Mouse (Mus musculus) intestine, embryonic 14.5 days (tissue): Measurements from ENCODE around the gene Fgf22. TPM values are rescaled to one million over a fixed set of nuclear protein-coding genes. Genes with fewer than 3 reads are reported as not detected.
A peak's percentile ranks its signal among the peaks of the same experiment; 100 is the strongest.

ENCODE experiments used
- ATAC-seq: fragments of 200-750 bp; cut with Nextera tagmentation; replicated peaks from 2 replicates; pipeline ENCODE4 v1.8.0; 2017; ENCODE audit warnings: low read depth, moderate number of reproducible peaks, moderate TSS enrichment, moderate library complexity; ENCODE audit not compliant: low FRiP score, low TSS enrichment
- DNase-seq: peaks from one replicate; pipeline ENCODE4 v3.0.0-alpha.2; 2018; ENCODE audit warnings: low spot score
- H3K27ac ChIP-seq: fragments of 300-500 bp; sonication (generic); 2 replicates; pipeline ENCODE4 v1.5.1; 2014; ENCODE audit warnings: low read depth, mild to moderate bottlenecking, control low read depth
- H3K27me3 ChIP-seq: fragments of 300-500 bp; sonication (generic); replicated peaks from 2 replicates; pipeline ENCODE4 v1.6.1; 2014; ENCODE audit warnings: low read length, control low read depth; ENCODE audit not compliant: control insufficient read depth, insufficient read depth
- H3K36me3 ChIP-seq: fragments of 300-500 bp; sonication (generic); 2 replicates; pipeline ENCODE4 v1.6.1; 2014; ENCODE audit warnings: low read length, control low read depth; ENCODE audit not compliant: control insufficient read depth, insufficient read depth
- H3K4me1 ChIP-seq: fragments of 300-500 bp; sonication (generic); replicated peaks from 2 replicates; pipeline ENCODE4 v1.6.1; 2014; ENCODE audit warnings: low read length, control low read depth, mixed read lengths; ENCODE audit not compliant: control insufficient read depth, insufficient read depth
- H3K4me2 ChIP-seq: fragments of 300-500 bp; sonication (generic); 2 replicates; pipeline ENCODE4 v1.6.1; 2014; ENCODE audit warnings: low read length
- H3K4me3 ChIP-seq: fragments of 300-500 bp; sonication (generic); 2 replicates; pipeline ENCODE4 v1.5.1; 2014; ENCODE audit warnings: low read depth, low read length, control low read depth, mixed read lengths
- H3K9ac ChIP-seq: fragments of 300-500 bp; sonication (generic); 2 replicates; pipeline ENCODE4 v1.6.1; 2014; ENCODE audit warnings: mild to moderate bottlenecking, low read length
- H3K9me3 ChIP-seq: fragments of 300-500 bp; sonication (generic); 2 replicates; pipeline ENCODE4 v1.6.1; 2016; ENCODE audit warnings: low read length, control low read depth; ENCODE audit not compliant: control insufficient read depth
- WGBS: fragments of 180-500 bp; shearing (Covaris S2); extraction: QIAGEN DNeasy Blood & Tissue Kit; methylation state at CpG from one replicate; pipeline ENCODE4 v1.1.7; 2014; 5-methylcytosine and 5-hydroxymethylcytosine counted together
- polyA plus RNA-seq: library from polyadenylated mRNA; unstranded; fragments of >200 nt; fragmentation: Nextera tagmentation; extraction: Ambion mirVana; gene quantifications from 2 replicates; pipeline ENCODE4 v1.2.1, GENCODE M21; 2014

Fgf22 gene
- polyA plus RNA-seq, 1 experiment from 2014 or later, result 0.26 TPM

GRCm38 (mm10) chr10:79766508-79767325 is 11.8 kb downstream of the Fgf22 start, which contains the start of gene Rnf126:
Rnf126 (minus strand) TSS chr10:79766952.
- H3K27me3 ChIP-seq, result no peaks in the 10 kb centered on the region
- WGBS, result under 1% methylated on average over 89 of the region's 101 CpGs
- peaks cover 9% of the 10 kb centered on the region for H3K36me3 ChIP-seq
- peak within 1 kb of the TSS; percentile 68 for H3K4me3 ChIP-seq
- H3K4me2 ChIP-seq, result peak within 1 kb of the TSS; percentile 93
- peaks cover 23% of the 10 kb centered on the region for H3K4me1 ChIP-seq
- DNase-seq, result peak; percentile 100
- no peaks in the 10 kb centered on the region for H3K9me3 ChIP-seq
- H3K27ac ChIP-seq, result peak within 1 kb of the TSS; percentile 87
- H3K9ac ChIP-seq, result peak within 1 kb of the TSS; percentile 87
- ATAC-seq, result peak; percentile 93

DNA sequence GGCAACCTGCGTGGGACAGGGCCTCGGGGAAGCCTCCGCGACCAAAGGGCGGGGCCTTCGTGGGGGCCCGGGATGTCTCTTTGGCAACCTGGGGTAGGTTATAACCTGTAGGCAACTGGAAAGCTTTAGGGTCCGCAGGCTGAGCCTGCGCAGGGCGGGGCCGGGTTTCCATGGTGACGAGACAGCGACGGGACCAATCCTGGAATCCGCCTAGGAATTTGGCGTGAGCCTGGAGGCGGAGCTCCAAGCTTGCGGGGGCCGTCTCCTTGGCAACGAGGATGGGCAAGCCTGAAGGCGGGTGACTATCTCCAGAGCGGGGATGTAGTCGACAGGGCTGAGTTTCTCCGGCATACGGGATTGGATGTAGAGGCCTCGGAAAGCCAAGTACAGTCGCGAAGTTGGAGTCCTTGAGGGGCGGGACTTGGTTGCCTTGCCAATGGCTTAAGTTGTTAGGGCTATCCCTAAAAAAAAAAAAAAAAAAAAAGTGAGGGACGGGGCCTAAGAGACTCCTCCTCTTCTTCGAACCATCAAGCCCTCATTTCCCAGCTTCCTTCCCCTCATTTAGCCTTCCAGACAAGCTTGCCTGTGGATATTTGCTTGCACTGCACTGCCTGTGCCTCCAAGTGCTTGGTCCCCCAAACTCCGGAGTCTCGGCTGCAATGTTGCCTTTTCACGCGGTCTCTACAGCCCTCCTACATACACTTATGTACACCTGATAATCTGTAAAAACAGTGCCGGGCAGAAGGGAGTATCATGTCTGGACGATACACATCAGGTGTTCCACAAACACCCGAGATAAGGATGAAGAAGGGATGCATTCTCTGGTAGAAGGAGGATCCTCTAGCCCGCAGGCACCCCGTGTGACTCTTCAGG is 12.7 kb downstream of the Fgf22 start:
- H3K9me3 ChIP-seq, result no peaks in the 10 kb centered on the region
- peak overlapping the region; percentile 68 for H3K4me3 ChIP-seq
- H3K27ac ChIP-seq, result peak overlapping the region; percentile 87
- peaks cover 23% of the 10 kb centered on the region for H3K4me1 ChIP-seq
- H3K36me3 ChIP-seq, result no peaks in the 10 kb centered on the region; the same call in 1 of the 2 replicates
- WGBS, result 10% methylated on average over 39 of the region's 40 CpGs
- peak overlapping the region; percentile 93 for H3K4me2 ChIP-seq
- H3K9ac ChIP-seq, result peak overlapping the region; percentile 25
- ATAC-seq (peak; percentile 86), DNase-seq (peak; percentile 94)
- no peaks in the 10 kb centered on the region for H3K27me3 ChIP-seq

DNA sequence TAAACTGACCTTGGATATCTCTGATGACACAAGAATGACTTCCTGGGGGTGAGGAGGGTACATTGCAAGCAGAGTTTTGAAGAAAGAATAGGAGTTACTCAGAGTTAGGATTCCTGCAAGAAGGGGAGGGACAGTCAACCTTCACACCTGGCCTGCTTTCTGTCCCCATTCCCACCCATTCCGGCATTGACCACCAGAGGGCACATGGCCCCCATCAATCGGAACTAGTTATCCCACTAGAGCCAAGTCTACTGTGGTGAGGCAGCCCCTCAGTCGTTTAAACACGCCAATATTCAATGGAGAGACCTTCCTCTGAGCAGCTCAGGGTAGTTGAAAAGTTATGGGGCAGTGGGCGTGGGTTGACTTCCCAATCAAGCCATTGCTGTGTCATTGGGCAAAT is 13.5 kb downstream of the Fgf22 start:
- Histone ChIP-seq H3K4me1 (peaks cover 23% of the 10 kb centered on the region), H3K9me3 (no peaks in the 10 kb centered on the region), H3K36me3 (no peaks in the 10 kb centered on the region), H3K4me3 (no peak overlapping the region), H3K9ac (no peak overlapping the region), H3K27me3 (no peaks in the 10 kb centered on the region), H3K27ac (0 out of 2 replicates have a peak overlapping the region, but pooled peaks have one; percentile 6), H3K4me2 (peak overlapping the region; percentile 93; the same call in 1 of the 2 replicates)
- DNase-seq (peak; percentile 96), ATAC-seq (no peak)
- 1% methylated on average over 5 of the region's 5 CpGs for WGBS

DNA sequence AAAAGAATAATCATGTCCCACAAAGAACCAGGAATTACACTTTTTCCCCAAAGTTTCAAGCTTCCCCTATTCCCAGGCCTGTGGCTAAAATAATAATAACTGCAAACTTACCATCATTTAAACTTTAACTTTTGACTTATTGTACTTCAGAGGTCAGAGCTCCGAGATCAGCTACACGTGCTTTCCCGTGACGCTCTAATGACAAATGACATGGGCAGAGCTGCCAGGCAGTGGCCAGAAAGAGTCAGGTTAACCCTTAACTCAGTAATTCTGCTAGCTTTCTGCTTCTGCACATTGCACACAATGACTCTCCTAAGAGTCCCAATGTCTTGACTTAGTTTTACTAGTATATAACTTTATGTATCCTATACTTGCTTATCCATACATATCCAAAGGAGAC is 14.5 kb downstream of the Fgf22 start:
- 35% methylated on average over 4 of the region's 4 CpGs for WGBS

DNA sequence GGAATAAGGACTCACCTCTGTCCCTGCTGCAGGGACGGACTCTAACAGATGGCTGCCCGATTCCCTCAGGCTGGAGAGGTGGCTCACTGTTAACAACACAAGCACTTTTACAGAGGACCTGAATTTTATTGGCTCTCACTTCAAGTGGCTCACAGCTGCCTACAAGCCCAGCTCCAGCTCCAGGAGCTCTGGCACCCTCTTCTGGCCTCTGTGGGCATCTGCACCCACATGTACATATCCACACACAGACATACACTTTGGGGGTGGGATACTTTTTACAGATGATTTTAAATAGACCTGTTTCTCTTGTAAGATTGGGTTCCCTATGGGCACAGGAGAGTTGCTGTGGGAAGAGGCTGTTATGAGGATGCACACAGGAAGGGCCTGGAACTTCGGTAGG is 17.4 kb downstream of the Fgf22 start:
- Histone ChIP-seq H3K4me2 (no peak overlapping the region), H3K4me1 (peaks cover 9% of the 10 kb centered on the region; the same call in 1 of the 2 replicates), H3K27ac (no peak overlapping the region), H3K4me3 (no peak overlapping the region), H3K36me3 (no peaks in the 10 kb centered on the region), H3K9ac (no peak overlapping the region), H3K27me3 (no peaks in the 10 kb centered on the region), H3K9me3 (peaks cover 4% of the 10 kb centered on the region; the same call in 1 of the 2 replicates)
- no peak for ATAC-seq
- no peak for DNase-seq
- WGBS, result 90% methylated on average over 3 of the region's 3 CpGs

More for the DNA sequence above, 14.5 kb downstream of the Fgf22 start:
- no peak overlapping the region for H3K4me3 ChIP-seq
- no peak for ATAC-seq
- peaks cover 23% of the 10 kb centered on the region for H3K4me1 ChIP-seq
- no peaks in the 10 kb centered on the region for H3K9me3 ChIP-seq
- H3K27ac ChIP-seq, result no peak overlapping the region
- H3K9ac ChIP-seq, result no peak overlapping the region
- DNase-seq, result no peak
- no peaks in the 10 kb centered on the region for H3K36me3 ChIP-seq
- H3K4me2 ChIP-seq, result no peak overlapping the region
- no peaks in the 10 kb centered on the region for H3K27me3 ChIP-seq

DNA sequence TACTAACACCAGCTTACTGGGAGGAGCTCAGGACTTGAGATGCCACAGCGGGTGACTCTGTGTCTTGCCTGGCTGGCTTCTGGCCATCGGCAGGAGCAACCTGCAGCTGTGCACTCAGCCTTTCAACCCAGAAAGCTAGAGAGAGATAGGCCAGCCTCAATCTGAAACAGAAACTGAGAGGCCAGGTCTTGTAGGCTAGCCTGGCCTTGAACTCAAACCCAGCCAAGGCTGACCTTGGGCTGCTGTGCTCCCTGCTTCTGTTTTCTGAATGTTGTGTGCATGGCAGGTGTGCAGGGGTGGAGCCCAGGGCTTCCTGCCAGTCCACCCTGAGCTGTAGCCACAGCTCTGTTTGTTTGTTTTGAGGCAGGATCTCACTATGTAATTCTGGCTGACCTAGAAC is 18.3 kb downstream of the Fgf22 start:
- H3K4me3 ChIP-seq, result no peak overlapping the region
- no peaks in the 10 kb centered on the region for H3K27me3 ChIP-seq
- H3K27ac ChIP-seq, result no peak overlapping the region
- no peak overlapping the region for H3K4me2 ChIP-seq
- WGBS, result 97% methylated on average over 2 of the region's 2 CpGs
- ATAC-seq (no peak), DNase-seq (no peak)
- H3K9ac ChIP-seq, result no peak overlapping the region
- peaks cover 4% of the 10 kb centered on the region; the same call in 1 of the 2 replicates for H3K9me3 ChIP-seq
- no peaks in the 10 kb centered on the region for H3K36me3 ChIP-seq
- peaks cover 12% of the 10 kb centered on the region for H3K4me1 ChIP-seq

GRCm38 (mm10) chr10:79774486-79775279 is 19.8 kb downstream of the Fgf22 start:
- WGBS, result 66% methylated on average over 5 of the region's 5 CpGs
- Histone ChIP-seq H3K9me3 (peaks cover 4% of the 10 kb centered on the region; the same call in 1 of the 2 replicates), H3K4me3 (no peak overlapping the region), H3K4me1 (peaks cover 12% of the 10 kb centered on the region), H3K4me2 (no peak overlapping the region), H3K27me3 (no peaks in the 10 kb centered on the region), H3K27ac (no peak overlapping the region), H3K9ac (no peak overlapping the region), H3K36me3 (no peaks in the 10 kb centered on the region)
- DNase-seq, result no peak
- ATAC-seq, result no peak

DNA sequence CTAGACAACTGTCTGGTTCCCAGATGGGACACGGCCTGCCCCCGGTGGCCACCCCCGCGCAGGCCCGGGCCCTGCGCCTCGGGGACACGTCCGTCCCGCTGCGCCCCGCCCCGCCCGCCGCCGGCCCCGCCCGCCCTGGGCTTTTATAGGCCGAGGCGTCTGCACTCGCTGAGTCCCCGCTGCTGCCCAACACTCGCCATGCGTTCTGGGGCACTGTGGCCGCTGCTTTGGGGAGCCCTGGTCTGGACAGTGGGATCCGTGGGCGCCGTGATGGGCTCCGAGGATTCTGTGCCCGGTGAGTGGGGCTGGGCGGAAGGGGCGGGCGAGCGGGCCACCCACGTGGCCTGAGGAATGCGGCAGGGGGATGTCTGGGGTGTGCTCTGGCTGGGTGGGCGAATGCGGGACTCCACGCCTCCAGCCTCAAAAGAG is 22.2 kb downstream of the Fgf22 start, which contains the start of gene Fstl3:
TSS of gene Fstl3 (plus strand) at position 170 of the 429 bp plus-strand sequence.
- peak; percentile 66 for DNase-seq
- H3K4me2 ChIP-seq, result peak within 1 kb of the TSS; percentile 84
- peaks cover 18% of the 10 kb centered on the region for H3K4me1 ChIP-seq
- no peaks in the 10 kb centered on the region for H3K27me3 ChIP-seq
- ATAC-seq, result no peak
- under 1% methylated on average over 39 of the region's 39 CpGs for WGBS
- H3K36me3 ChIP-seq, result no peaks in the 10 kb centered on the region
- peak within 1 kb of the TSS; percentile 52 for H3K9ac ChIP-seq
- H3K27ac ChIP-seq, result peak within 1 kb of the TSS; percentile 33; the same call in 1 of the 2 replicates
- peak within 1 kb of the TSS; percentile 50 for H3K4me3 ChIP-seq
- H3K9me3 ChIP-seq, result peaks cover 4% of the 10 kb centered on the region; the same call in 1 of the 2 replicates
